Mouse (Mus musculus) left cerebral cortex, adult 9 months (tissue): Measurements from ENCODE around the gene Pigr.

Source experiments
- DNase-seq, 2 experiments: peaks; one replicate each; pipeline ENCODE4 v3.0.0; 2022; ENCODE audit warnings: low spot score in 2 of 2

Pigr gene

DNA sequence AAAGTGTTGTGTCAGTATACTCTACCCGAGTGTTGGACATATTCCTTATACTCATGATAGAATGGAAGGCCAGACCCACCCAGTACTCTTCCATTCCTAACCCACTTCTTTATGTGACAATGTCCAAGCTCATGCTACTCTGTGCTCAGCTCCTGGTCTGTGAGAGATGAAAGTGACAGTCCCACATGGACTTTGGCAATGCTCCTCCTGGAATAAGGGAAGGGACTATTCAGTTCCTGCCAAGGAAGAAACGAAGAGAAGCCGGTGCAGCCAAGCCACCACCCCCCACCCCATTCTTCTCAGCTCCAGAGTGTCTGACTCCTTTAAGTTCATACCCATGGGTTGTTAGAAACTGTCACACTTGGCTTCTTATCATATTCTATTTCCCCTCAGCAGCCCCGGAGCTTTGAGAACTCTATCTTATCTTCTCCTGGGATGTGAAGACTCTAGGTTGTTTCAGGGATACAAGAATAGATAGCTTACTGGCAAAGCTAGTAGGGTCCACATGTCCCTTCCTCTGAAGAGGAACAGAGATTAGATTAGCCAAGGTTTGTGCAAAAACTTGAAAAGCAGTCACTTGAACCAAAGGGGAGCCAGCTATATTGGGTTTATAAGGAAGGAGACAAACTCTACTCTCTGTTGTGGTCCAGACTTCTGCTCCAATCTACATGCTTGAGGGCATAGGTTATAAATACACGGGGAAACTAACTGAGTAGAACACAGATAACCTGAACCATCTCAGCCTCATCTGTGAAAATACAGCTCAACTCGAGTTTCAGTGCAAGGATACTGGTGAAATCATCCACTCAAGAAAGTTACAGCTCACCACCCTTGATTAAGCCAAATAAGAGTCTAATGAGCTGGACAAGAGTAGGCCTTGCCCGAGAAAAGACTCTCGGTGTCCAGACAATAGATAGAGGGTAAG lies 3.7 kb downstream of the Pigr start:
- no peak for DNase-seq

DNA sequence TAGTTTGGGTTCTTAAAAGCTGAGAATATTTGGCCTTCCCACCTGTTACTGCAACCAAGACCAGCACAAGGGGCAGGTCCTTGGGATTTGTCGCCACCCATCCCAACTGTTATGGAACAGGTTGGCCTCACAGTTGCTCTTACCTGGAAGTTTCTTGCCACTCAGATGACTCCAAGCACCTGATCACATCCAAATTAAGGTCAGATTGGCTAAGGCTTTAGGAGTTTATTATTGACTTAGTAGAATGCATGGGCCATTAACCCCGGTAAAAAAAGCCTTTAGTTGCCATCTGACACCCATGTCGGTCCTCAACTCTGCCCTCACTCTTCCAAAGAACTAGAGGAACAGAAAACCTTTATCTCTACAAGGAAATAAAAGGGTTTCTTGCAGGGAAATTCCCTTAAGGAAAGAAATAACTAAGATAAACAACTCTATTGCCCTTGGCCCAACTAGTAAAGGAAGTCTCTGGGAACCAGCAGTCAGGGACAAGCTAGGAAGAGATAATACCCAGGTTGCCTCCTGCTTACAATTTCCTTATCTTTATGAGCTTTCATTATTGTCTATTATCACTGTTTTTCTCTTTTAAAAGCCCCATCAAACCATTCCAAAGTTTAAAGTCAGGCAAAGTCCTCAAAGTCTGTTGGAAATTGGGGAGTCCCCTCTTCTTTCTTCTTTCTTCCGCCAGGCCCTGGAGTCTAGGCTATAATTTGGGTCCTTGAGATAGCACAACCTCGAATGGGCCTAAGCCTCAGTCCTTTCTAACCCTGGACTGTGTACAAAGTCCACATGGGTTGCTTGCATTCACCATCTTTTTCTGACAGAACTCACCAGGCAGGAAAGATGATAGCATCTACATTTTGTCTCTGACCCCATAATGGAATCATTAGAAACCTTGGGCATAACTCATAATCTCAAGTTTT lies 6.0 kb downstream of the Pigr start:
- DNase-seq = no peak

DNA sequence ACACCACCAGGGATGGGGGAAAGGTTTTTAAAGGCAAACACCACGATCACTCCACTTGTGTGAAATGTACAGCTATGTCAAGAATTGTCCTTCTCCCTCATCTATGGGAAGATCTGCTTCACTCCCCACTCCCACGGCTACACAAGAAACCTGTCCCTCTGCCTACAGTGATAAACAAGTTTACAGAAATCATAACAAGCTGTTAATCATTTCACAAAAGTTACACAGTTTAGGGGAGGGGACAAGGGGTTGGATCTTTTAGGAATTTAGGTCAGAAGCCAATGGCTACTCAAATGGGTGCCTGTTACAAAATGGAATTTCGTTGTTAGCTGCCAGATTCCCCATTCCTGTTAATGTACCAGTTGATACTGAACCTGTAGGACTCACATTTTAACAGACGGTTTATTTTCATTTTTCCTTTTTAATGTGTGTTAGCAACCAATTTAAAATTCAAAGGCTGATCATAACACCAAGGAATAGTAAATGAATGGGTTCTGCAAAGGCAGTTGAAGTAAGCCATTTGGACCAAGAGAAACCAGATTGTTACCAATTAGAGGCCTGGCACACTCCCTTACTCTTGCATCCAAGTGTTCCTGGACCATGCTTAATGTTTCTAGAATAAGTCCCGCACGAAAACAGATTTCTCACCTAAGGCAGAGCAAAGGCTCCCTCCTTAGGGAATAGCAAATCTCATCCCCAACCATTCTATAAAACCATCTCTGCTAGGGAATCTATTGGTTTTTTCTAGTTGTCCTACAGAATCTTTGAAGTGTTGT lies 8.9 kb downstream of the Pigr start:
- peak in 1 of 2 experiments; percentile 46 for DNase-seq

DNA sequence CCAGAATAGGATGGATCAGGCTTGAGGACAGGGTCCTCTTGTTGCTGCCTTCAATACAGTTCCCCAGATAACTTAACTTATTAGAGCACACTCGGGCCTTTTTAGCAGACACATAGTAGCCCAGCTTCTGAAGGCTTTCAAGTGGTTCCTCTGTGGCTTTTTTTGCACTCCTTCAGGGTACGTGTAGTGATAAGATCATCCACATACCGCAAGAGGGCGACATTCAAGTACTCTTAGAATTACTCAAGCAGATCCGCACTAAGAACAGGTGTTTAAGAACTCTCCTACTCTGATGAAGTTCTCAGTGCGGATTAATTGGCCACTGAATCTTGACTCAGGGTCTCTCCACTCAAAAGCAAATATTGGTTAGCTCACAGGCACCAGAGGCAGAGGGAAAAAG lies 11.8 kb downstream of the Pigr start:
- DNase-seq = no peak

DNA sequence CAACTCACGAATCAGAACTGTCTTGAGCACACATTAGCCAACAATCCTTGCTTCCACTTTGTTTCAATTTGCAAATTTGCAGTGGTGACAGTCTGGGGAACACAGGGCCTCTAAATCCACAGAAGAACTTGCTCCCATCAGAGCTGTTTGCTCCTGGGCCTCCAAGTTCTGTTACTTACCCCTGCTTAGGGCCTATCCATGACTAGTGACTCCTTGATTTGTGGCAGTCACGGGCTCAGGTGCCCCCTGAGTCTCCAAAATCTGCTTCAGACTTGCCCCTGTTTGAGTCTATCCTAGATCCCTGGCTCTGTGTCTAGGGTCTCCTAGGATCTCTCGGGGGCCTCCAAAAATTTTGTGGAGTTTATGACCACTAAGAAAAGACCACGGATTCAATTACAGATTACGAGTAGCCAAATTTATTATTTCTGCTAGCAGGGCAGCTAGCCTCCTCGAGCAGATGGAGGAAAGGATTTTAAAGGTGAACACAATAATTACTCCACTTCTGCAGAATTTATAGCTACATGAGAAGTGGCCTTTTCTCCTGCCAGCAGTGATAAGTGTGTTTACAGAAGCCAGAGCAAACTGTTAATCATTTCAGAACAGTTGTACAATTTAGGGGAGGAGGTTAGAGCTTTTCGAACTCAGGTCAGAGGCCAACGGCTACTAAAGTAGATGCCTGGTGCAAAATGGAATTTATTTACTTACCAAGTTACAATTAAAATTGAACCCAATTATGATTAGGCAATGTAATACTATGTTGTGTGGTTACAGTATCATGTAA lies 14.3 kb downstream of the Pigr start:
- no peak for DNase-seq

DNA sequence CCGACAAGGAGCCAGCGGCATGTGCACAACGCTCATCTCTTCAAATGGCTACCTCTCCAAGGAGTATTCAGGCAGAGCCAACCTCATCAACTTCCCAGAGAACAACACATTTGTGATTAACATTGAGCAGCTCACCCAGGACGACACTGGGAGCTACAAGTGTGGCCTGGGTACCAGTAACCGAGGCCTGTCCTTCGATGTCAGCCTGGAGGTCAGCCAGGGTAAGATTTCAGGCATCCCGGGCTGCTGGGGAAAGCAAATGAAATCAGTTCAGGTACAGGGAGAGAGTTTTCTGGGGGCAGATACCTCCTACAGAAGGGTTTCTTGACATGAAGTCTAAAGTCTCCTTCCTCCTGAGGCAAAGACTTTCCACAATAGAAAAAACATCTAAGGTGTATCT lies 15.1 kb downstream of the Pigr start:
- DNase-seq = no peak

DNA sequence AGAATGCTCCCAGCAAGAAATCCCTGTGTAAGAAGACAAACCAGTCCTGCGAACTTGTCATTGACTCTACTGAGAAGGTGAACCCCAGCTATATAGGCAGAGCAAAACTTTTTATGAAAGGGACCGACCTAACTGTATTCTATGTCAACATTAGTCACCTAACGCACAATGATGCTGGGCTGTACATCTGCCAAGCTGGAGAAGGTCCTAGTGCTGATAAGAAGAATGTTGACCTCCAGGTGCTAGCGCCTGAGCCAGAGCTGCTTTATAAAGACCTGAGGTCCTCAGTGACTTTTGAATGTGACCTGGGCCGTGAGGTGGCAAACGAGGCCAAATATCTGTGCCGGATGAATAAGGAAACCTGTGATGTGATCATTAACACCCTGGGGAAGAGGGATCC lies 18.0 kb downstream of the Pigr start:
- DNase-seq = no peak

DNA sequence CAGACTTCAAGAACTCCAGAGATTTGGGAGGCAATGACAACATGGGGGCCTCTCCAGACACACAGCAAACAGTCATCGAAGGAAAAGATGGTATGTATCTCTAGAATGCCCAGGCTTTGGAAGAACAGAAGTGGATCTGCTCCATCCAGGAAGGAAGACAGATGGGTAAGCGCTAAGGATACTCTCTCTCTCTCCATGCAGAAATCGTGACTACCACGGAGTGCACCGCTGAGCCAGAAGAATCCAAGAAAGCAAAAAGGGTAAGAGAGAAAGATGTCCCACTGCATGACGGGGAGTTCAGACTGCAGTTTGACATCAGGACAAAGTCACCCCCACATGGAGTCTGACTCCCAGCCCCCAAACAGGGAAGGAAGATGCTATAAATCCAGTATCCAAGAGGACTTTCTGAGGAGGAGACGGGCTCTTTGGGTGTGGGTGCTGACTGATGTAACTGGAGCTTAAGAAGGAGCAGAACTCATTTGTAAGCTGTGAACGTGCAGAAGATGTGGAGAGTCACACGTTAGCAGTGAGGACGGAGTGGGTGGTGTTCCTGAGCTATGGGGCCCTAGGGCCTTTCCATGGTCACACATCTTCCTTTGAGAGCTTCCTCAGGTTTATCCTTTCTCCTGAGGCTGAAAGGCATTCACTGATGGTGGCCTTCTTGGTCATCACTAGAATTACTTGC lies 23.2 kb downstream of the Pigr start:
- peak in 1 of 2 experiments; percentile 27 for DNase-seq

DNA sequence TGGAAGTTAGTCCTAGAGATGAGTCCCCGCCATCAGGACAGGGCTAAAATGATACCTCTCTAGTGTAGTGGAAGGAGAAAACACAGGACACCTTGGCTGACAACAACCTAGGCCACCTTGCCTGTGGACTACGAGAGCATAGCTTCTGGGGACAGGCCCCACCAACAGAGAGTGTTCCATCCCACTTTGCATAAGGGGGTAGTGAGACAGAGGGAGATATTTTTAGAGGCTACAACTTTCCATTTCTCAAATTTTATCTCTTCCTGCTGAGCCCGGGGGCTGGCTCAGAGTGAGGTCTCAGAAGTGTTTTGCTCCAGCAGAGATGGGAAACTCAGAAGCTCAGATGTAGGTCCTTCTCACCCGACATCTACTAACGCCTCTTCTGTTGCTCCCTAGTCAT lies 23.9 kb downstream of the Pigr start:
- DNase-seq = no peak

DNA sequence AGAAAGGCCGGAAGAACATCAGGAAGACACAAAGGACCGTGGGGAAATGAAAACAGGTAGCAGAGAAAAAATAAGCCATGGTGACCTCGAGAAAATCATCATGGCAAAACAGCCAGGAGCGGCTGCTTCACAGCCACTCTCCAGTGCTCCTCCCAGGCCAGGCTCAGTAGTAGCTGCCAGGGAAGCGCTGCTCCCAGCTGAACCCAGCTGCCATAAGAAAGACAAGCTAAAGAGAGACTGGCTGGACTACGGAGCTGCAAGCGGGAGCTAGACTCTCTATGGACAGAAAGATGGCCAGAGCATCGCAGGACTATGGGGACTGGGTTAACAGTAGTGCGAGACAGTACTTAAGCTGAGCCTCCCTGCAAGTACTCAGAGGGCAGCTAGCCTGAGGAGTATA lies 28.3 kb downstream of the Pigr start:
- no peak for DNase-seq

DNA sequence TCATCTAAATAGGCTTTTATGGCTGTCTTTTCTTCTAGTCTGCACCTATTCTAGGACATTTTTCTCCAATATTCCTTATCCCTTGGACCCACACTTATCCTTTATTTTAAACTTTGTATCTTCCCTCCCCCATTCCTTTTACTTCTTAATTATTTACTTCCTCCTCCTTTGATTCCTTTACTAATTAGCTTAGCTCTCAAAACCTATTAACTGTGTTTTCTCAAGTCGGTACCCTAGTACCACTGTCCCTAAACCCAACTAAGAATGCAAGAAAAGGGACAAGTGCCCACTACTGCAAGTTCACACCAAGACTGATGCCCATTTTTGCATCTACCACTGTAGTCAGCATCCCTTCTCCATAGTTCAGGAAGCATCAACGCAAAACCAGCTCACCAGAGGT lies 29.2 kb downstream of the Pigr start:
- no peak for DNase-seq

DNA sequence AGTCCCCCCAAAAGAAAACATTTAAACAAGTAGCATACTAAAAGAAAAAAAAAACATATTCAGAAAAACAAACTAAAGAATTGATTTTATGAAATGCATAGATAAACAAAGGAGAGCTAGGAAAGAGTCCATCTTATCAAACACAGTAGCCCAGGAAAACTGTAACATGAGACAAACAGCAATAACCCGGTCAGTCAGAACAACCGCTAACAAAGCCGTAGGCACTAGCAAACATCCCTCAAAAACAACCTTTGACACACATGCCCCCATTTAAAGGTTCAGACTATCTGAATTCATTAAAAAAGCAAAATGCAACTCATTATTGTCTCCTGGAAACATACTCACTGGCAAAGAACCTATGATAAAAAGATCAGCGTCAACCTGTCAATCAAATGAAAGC lies 31.0 kb downstream of the Pigr start:
- DNase-seq = no peak

DNA sequence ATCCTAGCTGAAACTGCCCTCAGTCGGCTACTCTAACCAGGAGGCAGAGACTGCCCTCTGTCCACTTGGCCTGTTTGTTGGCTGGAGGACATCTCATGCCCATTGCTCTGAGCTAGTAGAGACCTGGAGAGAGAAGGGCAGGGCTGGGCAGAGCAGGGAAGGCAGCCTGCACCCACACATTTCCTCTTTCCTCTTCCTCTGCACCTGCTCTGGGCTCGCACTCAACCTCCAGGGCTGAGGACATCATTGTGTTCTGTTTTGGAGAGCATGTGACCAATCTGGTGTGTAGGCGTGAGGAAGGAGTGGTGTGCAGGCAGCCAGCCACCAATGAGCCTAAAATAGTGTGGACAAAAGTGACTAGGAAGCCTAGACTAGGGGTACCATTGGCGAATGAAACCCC lies 37.8 kb downstream of the Pigr start:
- no peak for DNase-seq

DNA sequence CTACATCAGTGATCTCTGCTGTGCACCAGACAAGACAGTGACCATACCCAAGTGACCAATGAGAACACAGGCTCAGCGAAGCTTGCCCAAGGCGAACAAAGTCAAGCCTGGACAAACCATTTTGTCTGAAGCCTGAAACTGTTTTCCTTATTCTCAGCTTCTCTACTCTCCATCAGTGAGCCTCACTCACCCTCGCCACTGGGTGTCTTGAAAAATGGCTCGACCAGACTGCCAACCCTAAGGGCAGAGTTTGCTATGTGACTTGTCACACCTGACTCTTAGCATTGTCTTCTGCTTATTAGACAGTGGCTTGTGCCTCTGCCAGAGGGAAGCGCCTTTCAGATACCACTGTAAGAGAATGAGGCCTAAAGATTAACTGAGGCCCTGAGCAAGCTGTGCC lies 38.3 kb downstream of the Pigr start:
- DNase-seq = no peak

DNA sequence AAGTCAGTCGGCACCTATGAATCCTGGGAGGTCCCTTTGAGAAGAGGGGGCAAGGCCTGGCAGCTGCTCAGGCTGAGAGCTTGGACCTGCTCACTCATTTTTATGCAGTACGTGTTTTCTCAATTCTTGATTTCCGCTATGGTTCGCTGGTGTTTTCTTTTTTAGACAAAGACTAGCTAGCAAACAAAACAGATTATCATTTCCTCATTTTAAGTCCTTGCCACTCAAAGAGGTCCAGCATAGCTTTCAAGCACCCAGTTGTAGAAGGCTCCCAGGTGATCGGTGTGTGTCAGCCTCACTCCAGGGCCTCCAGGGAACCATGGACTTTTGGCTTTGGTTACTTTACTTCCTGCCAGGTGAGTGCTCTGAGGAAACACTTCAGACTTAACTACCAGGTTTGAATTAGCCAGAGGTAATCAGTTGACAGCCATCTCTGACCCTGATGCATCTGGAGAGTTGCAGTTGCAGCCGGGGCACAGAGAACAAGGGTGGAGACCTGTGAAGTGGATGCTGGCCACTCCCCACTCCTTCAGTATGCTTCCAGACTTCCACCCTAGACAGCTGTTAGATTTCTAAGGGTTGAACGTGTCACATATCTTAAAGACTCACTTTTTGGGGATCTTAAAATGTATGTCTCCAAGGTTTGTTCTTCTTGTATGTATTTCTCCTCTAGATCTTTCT lies 39.2 kb downstream of the Pigr start, which contains the start of gene Fcmr:
TSS of gene Fcmr (plus strand) at position 129 of the 681 bp plus-strand sequence.
- no peak for DNase-seq

DNA sequence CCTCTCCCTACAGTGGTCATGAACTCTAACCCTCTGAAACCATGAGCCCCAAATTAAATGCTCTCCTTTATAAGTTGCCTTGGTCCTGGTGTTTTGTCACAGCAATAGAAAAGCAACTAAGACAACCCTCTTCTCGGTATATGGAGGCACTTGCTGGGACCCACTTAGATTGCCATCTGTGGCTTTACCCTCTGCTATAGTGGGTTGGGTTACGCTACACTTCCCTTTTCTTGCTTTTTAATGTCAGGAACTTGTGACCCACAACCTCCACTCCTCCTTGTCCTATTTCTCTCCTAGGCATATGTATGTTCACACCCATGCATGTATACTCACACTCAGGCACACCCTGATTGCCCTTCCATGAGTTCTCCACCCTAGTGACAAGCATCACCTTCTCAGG lies 46.4 kb downstream of the Pigr start:
- DNase-seq = no peak

DNA sequence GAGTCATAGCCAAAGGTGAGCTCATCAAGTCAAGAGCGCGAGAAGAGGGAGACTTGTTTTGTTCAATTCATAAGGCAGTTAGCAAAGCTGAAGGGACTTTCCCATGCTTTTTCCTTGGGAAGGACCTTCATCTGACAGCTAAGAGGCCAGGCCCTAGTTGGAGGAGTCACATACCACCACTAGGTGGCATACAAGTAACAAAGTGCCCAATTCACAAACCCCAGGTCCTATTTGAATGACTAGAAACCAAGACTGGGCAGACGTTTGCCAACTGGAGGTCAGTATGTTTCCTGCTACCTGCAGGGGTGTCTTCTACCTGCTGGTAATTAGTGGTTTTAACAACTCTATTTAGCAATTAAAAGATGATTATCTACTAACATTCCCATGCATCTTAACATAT lies 48.7 kb downstream of the Pigr start:
- peak in 1 of 2 experiments; percentile 59 for DNase-seq

DNA sequence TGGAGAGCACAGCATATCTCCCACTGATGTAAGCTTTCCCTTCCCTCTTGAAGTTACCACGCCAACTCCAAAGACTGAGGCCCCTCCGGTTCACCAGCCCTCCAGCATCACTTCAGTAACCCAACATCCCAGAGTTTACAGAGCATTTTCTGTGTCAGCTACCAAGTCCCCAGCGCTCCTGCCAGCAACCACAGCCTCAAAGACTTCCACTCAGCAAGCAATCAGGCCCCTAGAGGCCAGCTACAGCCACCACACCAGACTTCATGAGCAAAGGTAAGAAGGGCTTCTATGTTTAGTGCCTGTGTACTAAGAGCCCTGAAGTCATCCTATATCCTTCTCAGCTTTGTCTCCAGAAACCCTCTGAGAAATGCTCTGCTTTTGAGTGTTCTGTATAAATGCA lies 49.4 kb downstream of the Pigr start:
- no peak for DNase-seq

DNA sequence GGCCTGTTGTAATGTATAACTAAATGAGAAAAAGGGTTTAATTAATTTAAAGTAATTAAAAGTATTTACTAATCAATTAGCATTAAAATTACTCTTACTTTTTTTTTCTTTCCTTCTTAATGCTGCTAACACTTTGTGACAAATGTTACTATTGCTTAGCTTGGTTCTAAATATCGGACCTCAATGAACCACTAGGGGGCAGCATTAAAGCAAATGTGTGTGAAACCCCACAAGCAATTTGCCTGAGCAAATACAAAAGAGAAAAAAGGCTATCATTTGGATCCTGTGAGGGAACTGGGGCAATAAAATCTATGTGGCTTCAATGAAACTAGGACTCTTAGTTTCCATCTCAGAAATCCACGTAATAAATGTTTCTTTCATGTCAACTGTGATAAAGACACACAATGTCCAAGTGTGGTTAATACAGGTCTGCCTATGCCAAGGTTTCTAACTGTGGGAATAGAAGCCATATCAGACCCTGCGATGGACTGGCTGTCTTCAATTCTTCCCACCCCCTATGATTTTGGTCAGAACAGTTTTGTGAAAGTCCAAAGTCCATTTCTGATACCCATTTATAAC lies 50.5 kb downstream of the Pigr start:
- DNase-seq = peak in 1 of 2 experiments; percentile 77
